Mouse (Mus musculus) urinary bladder, postnatal 14 days (tissue): ENCODE data around the gene Olfr959.

ENCODE experiments used
- DNase-seq: peaks from one replicate; pipeline ENCODE4 v3.0.0; 2021; ENCODE audit warnings: low spot score

Gene Olfr959

DNA sequence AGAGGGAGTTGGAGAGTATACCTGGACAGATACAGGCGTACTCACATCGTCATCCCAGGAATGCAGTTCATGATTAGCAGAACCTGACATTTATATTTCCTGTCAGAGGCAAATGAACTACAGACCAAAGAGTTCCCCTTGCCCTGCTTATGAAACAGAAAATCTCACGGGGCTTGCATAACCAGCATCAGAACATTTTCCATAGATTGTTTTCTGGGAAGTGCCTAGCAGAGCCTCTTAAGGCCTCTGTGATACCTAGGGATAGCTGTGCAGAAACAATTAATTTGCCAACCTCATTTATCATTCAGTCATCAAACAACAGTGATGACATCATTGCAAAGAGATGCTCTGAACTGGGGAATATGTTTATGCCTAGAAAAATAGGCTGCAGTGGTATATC is at the start of gene Olfr959:
TSS of gene Olfr959 (minus strand) at position 101 of the 400 bp plus-strand sequence.
- no peak for DNase-seq

DNA sequence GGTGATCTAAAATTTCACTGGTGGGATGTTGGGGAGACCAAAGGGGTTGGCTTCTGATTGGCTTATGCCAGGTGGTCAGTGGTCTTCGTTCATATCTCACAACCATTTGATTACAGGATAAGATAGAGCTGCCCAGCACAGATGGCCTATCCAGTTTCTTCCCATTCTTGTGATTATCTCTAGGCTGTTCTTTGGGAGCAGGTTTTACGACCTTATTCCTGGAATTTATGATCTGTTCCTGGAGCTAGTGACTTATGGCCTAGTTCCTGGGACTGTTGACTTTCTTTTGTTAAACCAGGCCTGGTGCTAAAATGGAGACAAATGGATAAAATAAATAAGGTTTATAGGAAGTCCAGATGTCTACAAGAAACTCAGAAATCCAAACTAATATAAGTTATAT is 49.3 kb upstream of the Olfr959 start:
- no peak for DNase-seq

DNA sequence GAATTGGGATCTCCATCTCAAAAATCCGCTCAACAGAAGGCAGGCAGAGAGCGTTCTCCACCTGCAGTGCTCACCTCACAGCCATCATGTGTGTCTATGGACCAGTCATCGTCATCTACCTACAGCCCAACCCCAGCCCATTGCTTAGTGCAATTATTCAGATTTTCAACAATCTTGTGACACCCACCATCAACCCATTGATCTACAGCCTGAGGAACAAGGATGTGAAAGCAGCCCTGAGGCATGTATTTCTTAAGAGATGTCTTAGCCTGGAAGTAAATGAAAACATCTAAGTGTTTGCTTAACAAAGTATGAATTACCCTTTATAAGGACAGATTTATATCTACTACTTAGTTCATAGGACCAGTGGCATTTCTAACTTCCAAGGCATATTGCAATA is 48.4 kb upstream of the Olfr959 start:
- DNase-seq: no peak

DNA sequence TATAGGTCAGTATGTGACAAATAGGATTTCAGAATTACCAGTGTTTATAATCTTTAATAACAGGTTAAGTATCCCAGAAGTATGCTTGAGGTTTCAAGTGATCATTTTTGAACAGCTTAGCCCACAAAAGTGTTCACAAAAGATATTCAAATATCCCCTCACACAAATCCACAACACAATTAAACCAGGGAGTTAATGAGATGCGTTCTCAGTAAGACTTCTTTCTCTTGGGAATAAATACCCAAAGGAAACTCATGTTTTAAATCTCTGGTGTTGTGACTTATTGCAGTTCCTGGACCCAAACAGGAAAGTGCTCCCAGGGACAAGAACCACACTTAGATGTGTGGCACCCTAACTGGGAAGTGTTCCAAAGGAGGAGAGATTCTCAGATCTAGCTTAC is 45.7 kb upstream of the Olfr959 start, which contains the start of gene Olfr960:
TSS of gene Olfr960 (plus strand) at position 301 of the 400 bp plus-strand sequence.
- DNase-seq: no peak

DNA sequence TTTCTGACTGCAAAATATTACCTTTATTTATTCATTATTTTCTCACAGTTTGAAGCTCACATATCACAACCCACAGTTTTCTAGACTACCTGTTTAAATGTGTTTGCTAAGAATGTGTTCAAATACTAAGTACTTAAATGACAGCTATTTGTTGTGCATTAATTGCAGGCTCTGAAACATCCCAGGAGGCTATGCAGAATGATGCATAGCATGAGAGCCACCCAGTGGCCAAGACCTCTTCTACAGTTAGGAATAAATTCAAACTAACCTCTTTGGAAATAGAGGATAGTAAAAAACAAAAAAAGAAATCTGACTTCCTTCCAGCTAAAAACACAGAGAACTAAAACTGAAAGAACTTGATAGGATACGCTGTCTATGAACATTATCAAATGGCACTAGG is 36.6 kb upstream of the Olfr959 start:
- no peak for DNase-seq

DNA sequence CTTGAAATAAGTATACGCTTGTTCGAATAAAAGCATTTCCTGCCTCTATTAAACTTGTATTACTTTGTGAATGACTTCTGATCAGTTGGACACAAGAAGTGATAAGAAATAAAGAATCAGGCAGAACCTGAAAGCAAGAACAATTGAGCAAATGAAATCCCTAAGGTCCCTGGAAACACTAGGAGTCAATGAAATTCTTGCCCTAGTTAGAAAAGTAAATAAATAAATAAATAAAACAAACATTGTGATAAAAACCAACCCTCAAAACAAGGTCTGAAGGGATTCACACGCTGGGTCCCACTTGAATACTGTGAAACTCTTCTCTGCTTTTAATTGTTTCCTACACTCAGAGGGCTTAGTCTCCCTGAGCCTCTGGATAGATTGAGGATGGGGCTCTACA is 35.0 kb upstream of the Olfr959 start, which contains the start of gene Olfr148:
TSS of gene Olfr148 (plus strand) at position 301 of the 400 bp plus-strand sequence.
- no peak for DNase-seq

DNA sequence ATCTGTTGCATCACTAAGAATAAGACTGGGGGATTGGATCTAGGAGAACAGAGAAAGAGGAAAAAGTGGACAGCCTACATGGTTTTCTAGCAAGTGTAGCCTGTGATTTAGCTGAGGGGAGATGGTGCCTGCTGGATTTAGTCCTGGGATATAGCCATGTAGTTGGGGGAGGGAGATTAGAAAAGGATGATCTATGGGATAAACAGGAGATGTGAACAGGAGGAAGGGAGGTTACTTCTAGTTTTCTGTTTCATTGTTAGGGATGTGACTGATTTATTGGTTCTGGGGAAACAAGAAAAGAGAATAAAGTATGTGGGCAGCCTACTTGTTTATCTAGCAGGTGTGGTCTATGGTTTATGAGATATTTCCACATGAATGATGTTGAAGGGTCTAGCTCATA is 33.1 kb upstream of the Olfr959 start:
- DNase-seq: no peak

DNA sequence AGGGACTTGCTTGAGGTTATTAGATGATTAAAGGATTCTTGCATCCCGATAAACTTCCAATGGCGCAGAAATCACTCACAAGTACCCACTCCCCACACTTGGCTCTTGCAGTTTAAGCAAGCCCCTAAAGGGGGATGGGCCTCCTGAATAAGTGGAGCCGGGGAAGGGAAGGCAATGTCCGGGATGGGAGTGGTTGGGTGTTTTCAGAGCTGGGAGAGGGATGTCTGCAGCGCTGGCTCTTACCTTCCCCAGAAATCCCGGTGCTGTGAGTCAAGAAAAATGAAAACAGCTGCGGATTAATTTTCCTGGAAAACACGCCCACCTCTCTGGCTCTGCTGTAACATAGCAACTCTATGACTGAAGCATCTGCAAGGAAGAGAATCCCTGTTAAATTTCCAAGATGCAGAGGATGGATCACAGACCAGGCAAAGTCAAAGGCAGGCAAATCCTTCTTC is 28.7 kb upstream of the Olfr959 start, which contains the start of gene AW551984:
TSS of gene AW551984 (minus strand) at position 405 of the 455 bp plus-strand sequence.
- DNase-seq: peak; percentile 10

DNA sequence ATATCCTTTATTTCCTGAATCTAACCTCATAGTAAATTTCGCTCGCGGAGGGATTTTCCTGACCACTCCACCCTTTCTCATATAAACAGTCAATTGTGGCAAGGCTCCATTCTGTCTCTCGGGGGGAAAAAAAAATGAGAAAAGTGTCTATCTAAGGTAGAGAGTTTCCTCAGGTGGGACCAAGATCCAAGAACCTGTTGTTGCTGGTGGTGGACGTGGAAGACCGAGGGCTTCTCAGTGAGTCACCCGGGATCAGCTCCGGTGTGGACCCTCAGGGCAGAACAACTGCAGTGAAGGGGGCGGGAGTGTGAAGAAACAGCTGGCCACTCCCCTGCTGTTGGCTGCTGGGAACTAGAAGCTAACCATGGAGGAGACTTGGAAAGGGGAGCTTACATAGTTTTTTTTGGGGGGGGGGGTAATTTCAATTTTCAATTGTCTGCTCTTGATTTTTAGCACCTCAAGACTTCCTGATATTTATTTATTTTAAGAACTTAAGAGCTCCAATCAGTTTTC is 28.0 kb upstream of the Olfr959 start:
- peak; percentile 10 for DNase-seq

DNA sequence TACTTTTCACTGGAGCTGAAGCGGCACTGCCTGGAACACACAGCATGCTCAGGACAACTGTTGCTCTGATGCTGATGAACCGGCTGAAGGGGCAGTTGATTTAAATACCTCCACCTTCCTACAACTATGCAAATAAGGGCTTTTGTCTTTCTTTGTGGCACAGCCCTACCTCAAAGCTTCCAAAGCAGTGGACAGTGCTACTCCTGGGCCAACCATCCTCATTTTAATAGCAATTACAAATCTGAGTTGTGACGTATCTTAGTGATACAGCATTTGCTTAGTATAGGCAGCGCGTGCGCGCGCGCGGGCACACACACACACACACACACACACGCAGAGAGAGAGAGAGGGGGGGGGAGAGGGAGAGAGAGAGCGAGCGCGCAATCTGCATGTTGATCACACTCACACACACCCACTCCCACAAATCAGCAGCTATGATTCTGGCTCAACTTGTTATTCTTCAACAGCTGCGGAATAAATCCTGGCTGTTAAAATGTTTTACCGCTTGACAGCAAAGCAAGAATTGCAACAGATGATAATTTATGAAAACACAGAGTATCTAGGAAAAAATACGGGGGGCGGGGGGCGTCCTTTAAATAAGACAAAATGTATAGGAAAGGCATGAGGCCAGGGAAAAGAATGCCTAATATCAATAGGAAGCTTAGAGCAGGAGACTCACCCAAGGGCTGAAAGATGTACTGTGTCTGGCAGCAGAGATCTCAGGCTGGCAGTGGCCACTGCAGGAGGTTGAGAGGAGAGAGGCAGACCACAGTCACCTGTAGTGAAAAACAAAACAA is 27.4 kb upstream of the Olfr959 start:
- no peak for DNase-seq

DNA sequence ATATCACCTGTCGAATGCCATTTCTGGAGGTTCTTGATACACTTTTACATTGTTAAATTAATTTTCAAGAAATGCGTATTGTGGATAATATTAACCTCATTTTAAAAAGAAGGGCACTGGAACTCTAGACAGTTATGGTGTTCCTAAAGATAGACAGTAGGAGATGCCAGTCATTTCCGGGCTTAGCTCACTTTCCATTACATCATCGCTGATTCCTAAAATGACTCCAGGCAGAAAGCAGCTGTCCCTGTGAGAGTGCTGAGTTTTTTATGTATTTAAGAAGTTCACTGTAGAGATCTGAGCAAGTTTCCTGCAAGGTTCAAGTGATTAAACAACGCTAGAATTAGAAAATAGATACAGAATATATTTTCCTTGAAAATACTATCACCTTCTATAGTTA is 1.7 kb upstream of the Olfr959 start:
- no peak for DNase-seq

DNA sequence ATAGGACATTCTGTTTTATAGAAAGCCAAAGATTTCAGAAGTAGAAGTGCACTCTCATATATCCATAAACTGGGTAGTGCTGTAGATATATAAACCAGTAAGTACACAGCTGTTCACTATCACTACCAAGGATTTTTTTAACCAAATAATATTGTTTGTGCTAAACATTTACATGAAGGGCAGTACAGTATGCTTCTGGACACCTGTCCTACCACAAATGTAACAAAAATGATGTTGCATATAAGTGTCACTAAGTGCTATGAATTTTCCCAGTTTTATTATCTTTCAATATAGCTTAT is 17.1 kb downstream of the Olfr959 start:
- no peak for DNase-seq

DNA sequence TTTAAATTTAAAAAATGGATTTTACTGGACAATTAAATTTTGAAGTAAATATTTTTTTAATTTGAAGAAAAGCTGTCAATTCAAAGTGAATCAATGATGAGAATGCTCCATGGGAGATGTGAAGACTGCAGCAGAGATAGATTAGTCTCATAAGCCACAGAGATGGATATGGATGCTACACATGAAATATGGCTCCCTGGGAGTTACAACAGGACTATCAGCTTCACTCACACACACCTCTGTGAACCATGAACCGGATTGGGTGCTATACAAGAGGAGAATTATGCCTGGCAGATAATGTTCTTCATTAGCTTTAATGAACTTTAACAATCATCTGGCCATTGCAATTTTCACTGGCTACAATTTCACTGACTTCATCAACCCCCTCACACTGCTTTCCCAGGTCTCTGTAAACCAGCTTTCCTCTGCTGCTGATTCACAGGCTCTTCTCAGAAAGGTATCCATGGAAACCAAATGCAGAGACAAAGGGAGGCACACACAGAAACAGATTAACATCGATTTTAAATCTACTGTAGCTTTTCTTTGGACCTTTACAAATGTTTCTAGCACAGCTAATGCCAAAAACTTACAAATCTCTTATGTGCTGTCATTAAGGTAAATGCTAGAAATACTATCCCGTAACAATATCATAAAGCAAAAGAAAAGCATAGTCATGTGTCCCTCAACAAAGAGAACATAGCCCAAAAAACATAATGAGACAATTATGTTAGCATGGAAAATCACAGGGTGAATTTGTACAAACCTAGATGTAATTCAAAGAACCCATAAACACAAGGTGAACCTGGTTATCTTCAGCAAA is 17.6 kb downstream of the Olfr959 start:
- no peak for DNase-seq

DNA sequence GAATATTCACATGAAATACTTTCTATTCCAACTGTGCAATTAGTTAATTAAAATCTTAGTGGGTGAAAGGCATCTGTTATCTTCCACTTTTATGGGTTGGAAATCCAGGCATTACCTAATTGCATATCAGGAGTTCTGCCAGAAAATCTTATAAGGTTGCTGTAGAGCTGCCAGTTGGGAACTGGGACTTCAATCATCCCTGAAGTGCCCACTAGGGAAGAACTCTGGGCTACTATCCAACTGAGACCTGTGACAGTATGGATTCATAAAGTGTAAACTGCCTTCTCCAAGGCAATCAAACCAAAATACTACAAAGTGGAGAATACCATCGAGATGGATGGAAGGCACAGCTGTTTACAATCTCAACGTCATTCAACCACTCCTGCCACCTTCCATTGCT is 21.4 kb downstream of the Olfr959 start, which contains the start of gene Olfr958:
TSS of gene Olfr958 (minus strand) at position 109 of the 400 bp plus-strand sequence.
- DNase-seq: no peak

DNA sequence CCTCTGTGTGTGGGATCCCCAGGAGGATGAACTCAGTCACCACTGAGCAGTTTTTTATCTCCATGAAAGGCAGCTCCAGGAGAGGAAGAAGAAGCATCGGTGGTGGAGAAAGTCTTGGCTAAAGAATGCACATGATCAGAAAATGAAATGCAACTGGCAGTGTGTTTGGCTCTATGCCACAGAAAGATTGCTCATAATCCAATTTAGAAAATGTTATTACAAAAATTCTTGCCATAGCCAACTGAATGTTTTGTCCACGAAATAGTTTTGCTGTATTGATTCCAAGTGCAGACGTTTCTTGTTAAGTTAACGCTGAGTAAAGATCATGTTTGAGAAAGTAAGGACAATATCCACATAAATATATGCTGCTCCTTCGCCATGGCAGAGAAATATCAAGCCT is 24.6 kb downstream of the Olfr959 start:
- no peak for DNase-seq

DNA sequence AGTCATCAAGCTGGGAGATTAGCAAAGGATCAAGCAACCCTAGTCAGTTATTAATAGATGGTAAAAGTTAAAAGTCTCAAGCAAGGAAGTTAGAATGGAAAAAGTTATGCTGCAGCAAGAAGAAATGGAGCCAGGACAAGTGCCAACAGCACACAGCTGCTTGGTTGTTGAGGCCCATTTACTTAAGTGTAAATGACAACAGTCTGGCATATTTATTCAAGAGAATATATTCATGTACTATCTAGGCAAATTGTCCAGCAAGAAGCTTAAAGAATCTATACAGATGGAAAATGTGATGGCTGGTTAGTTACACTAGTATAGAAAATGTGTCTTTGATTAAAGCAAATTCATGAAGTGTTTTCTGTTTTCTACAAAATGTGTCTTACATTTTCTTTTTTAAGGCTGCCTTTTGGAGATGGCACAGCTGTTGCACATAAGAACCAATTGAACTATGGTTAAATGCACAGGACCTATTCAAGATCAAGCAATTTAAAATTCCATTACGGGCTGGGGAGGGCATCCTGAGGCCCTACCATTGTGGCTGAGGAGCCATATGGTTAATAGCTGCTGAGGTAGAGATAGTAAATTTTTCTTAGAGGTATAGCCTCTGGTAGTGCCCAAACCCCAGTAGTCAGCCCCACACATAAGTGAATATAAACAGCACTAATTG is 51.6 kb downstream of the Olfr959 start:
- DNase-seq: no peak
